Mouse (Mus musculus): ENCODE results near the gene Il1b.

DNA sequence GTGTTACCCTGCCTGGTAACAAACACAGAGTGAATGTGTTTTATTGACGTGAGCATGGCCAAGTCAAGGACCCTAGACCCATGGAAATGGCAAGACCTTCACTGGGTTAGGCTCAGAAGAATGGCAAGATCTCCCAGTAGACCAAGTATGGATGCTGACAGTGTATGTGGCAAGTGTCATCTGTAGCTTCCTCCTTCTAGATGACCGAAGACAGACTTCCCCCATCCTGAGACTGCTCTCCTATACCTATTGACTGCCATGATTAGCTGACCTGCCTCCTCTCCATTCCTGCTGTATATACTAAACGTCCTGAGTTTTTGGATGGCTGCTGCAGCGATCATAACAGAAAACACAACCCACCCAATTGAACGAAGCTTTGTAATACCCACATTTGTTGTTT, 30.9 kb upstream of the Il1b start:
- no peak for TF ChIP-seq POLR2A (IDR thresholded peaks at IDR 0.05; ENCODE audit: low read depth, low read length)
- no peak for TF ChIP-seq CTCF (conservative IDR thresholded peaks at IDR 0.05; ENCODE audit: insufficient read depth, insufficient read length, low read depth, low read length)

All from kidney, adult 2 months (tissue).